Mouse (Mus musculus) ovary, postnatal 36 days (tissue): Measurements from ENCODE around the gene Rflna.

ENCODE experiments used
- DNase-seq: peaks from one replicate; pipeline ENCODE4 v3.0.0; 2022; ENCODE audit warnings: low spot score, mixed read lengths

Rflna gene

DNA sequence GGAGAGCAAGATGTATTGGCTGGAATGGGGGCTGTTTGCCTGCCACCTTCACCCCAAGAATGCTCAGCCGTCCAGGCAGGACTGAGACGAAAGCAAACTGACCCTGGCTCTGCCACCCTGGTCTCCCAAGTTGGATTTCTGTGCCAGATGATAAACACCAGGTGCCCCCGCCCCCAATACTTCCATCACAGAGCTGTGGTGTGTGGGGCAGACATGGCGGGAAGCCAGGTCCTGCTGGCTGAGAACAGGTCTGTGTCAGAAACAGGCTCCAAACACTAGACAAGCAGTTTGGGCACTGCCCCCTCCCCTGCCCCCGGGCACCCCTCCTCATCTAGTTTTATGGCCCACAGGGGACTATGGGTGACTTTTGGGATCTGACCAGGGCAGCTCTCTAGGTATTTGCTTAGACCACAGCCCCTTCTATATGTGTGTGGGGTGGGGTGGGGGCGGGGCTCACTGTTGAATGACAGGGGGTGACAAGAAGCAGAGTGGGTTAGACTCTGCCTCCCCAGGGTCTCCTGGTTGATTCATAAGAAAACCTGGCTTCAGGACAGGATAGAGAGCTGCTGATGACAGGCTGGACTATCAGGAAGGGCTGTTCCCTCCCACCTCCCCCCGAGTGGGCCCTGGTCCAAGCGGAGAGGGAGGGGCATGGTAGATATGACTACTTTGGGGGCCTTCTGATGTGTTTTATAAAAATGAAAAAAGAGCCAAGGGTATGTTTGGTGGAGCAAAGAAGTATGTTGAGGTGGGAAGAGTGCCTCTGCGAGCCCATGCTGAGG, 3.0 kb downstream of the Rflna start:
- DNase-seq = peak; percentile 41

DNA sequence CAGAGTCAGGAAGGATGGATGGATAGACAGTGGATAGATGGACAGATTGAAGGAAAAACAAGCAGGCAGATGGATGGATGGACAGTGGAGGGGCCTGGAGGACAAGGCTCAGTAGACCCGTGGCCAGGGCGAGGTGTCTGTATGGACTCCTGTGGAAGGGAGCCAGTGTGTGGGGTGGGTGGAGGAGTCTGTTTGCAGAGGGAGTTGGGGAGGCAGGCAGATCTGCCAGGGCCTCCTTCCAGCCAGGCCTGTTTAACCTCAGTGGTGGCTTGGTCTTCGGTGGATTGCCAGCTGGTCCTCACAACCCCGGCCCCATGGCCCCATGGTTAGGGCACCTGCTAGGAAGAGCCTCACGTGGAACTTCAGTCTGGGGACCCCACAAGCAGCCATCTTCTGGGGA, 3.9 kb downstream of the Rflna start:
- DNase-seq = no peak

DNA sequence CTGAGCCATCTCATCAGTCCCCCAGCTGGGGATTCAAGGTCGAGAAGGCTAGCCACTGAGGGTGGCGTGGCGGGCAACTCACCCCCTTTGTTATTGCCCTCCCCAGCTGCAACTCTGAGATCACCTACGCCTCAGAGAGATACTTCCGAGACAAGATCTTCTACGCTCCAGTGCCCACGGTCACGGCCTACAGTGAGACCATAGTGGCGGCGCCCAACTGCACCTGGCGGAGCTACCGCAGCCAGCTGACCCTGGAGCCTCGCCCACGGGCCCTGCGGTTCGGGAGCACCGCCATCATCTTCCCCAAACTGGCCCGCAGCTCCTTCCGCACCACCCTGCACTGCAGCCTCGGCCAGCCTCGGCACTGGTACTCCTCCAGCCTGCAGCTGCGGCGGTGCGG, 8.1 kb downstream of the Rflna start:
- DNase-seq = no peak

DNA sequence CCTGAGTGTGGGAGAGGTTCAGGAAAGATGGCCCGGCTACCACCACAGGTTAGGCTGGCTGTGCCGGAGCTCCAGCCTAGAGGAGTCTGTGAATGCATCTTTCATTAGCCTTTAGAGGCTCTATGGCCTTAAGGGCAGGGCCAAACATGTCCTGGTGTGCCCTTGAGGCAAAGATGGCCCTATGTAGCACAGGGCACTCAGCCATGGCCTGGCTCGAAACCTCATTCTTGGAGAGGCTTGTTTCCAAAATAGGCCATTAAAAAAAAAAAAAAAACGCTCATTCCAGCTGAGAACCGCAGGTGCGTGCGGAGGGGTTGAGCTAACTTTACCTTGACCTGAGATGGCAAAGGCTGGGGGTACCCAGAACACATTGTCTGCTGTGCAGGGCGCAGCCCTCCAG, 8.6 kb downstream of the Rflna start:
- no peak for DNase-seq

DNA sequence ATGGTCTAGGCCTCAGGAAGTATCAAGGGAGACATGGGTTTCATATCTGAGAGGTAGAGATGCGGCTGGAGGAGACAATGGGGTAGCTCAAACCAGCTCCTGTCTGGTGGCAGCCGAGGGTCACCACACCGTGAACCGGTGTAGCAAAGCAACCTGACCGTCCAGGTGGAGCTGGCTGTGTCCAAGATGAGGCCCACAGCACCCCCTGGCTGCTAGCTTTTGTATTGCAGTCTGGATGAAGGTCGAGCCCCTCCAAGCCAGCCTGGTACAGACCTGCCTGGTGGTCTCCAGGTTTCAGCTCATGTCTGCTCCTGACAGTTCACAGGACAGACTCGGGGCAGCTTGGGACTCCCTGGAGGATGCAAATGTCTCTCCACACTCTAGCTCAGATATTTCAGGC, 11.5 kb downstream of the Rflna start:
- DNase-seq = peak; percentile 51

DNA sequence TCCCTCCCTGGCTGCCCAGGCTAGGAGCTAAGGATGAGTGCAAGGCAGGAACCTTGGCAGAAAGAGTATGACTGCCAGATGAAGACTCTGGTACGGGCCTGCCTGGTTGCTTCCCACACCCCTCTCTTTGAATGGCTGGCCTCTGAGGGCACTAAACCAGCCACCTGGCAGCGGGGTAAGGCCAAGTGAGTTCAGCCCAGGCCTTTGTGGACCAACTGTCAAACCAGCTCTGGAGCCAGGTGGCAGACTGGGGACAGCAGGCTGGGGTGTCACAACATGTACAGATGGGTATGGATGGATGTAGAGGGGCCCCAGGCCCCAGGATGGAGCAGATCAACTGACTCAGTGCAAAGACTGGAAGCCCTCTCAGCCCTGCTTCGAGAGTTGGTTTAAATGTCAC, 12.0 kb downstream of the Rflna start:
- no peak for DNase-seq

DNA sequence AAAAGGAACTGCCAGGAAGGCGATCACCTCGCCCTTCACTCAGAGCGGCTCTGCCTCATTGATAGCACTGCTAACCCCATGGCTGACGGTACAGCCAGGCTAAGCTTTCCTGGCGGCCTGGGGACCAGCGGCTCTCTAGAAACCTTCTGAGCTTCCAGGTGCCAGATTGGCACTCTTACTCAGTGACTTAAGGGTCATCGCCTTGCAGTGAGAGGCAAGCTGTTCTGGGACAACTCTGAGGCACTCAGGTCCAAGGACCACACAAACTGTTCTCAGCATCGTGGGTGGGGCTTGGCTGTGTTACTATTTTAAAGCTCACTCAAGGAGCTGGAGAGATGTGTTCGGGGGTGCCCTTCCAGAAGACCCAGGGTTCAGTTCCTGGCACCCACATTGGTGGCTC, 12.6 kb downstream of the Rflna start:
- DNase-seq = no peak

DNA sequence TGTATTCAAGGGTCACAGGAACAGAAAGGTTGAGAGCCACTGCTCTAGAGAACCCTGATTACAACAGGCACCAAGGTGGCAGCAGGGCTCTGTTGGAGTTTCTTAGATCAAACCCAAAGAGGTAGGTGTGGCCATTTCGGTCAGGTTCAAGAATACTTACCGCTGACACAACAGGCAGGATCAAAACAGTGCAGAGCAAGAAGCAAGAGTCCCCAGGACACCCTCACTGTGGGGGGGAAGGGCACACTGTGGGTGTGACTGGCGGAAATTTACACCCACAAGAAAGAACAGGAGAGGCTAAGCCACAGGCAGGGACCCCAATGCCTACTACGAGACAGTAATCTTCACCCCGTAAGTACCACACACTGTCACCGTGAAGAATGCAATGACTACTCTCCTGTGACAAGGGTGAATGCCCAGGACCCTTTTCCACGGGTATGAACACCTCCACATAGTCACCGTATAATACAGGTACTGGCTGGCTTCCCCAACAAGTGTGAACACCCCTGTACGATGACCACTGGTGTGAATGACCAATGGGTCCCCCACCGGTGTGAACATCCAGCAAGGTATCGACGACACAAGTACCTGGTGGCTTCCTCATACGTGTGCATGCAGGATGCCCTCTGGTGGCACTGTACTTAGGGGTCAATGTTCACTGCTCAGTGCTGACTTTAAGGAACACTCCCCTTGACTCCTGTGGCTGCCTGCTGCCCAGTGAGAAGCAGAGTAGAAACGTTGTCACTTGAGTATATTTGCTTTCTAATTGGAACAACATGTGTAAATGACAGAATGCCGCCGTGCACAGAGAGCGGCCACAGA, 13.6 kb downstream of the Rflna start:
- no peak for DNase-seq

DNA sequence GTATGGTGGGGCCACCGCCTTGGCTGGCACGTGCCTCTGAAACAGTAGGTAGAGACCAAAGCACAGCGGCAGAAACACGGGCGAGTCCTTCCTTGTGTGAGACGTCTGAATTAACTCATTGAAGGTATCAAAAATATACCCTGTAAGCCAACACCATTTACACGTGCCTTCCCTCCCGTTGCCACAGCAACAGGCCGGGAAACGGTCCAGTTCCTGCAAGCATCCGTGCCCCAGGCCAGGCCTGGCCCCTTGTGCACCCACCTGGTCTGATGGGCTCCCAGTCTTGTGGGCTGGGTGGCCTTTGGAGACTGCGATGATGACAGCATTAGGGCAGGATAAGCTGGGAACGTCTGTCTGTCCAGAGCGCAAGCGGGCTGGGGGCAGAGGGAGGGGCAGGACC, 14.3 kb downstream of the Rflna start:
- no peak for DNase-seq

DNA sequence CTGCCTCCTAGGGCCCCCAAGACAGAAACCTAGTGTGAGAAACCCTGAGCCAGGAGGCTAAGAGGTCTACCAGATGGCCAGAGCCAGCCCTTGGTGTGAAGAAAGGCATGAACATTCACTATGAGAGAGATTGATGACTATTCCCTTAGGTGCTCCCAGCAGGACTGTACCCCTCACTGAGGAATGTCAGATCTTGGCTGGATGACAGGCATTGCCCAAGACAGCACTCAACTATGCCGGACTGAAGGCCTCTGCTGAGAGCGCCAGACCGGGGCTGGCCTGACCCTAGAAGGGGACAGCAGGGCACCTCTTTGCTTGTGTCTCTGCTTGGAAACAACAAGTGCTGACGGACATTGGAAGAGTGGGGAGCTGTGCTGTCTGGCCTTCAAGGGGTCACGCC, 16.1 kb downstream of the Rflna start:
- no peak for DNase-seq

DNA sequence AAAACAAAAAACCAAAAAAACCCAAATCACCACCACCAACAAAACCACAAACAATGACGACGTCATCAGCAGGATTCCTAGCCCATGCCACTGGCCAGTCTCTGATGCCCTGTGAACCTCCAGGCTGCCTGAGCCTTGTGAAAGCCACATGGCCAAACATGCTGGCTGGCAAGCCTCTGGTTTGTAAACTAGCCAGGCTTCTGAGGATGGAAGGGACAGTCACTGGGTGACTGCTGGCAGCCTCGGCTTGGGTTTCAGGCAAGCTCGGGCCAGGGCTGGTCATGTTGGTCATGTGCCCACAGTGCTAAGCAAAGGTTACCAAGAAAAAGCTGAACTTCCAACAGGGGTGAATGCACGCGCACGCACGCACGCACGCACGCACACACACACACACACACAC, 18.3 kb downstream of the Rflna start:
- DNase-seq = no peak

DNA sequence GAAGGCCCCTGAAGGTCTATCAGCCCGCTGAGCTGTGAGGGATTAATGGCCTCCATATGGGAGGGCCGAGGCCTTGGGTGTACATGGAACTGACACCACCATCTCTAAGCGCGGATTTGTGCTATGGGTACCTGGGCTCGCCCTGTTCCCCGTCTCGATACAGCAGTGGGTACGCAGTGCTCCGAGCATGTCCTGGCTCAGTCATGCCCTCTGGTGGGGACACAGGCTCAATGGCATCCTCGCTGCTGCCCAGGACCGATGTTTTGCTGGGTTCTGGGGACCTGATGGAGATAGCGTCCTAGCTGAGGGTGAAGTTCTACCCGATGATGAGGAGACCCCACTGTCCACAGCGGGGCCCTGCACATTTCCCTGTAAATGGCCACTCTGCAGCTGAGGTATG, 21.0 kb downstream of the Rflna start:
- no peak for DNase-seq

DNA sequence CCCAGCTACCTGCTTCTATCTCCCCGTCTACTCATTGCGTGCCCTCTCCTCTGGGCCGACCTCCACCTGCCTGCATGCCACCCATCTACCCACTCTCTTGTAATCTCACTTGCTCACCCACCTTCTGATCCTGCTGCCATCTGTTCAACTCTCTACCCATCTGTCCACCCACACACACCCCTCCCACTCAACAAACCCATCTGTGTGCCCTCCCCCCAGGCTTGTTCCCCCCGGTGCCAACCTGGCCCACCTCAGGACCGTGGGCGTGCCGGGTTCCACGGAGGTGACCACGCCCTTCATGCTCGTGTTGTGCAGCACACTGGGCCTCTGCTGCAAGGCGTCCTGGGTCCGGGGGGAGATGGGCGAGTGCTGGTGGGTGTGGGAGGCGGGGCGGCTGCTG, 25.4 kb downstream of the Rflna start:
- no peak for DNase-seq

DNA sequence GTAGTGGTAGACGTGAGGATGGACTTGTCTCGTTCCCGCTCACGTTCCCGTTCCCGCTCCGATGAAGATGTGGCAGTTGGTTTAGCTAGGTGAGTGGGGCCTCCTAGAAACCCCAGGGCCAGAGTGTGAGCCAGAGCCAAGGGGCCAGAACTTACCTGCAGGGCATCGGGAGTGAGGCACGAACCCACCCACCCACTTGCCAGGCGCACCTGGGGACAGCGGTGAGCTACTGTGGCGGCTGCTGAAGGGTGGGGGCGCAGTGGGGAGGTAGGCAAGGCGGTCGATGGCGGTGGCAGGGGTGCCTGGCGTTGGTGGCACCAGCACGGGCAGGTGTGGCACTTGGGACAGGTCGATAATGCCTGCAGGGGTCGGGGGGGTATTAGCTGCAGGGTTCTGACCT, 25.9 kb downstream of the Rflna start:
- DNase-seq = no peak

DNA sequence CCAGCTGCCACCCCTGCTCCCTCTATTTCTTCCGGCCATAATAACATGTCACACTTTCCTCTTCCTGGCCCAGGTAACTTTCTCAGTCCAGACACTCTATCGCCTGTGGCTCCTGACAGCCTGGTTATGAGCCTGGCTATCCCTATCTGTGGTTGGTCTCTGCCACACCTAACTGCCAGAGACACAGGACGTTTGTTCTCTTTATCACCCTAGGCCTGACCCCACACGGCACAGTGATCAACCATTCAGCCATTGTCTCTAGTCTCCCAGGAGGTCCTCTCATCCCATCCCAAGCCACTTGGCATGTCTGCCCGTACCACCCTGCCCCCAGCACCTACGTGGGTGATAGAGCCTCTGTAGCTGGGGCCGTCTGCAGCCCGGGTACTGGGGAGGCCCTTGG, 33.5 kb downstream of the Rflna start:
- no peak for DNase-seq

DNA sequence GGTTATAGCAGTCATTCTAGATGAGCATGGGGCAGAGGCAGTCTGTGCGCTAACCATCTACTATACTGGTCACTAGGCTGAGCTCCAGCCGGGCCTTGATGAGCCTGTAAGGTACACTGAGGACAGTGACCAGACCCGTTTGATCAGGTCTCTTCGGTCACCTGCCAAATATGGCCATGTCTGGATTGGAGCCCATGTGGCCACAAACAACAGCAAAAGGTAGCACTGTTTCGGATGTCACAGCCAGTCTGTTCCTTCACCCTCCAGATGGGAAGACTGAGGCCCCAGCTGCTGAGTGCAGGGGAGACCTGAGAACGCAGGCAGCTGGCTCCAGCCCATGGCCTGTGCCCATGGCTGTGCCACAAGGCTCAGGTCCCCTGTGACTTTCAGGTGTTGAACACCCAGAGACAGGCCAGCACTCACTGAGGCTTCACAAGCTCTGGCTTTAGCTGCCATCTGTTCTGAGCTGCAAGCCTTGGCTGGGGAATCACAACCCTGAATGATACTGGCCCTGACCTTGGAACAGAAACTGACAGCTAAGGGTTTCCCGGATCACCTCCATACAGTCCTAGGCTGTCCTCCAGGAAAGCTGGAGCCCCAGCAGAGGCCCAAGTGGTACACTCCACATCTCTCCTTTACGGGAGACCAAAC, 36.5 kb downstream of the Rflna start:
- DNase-seq = no peak

DNA sequence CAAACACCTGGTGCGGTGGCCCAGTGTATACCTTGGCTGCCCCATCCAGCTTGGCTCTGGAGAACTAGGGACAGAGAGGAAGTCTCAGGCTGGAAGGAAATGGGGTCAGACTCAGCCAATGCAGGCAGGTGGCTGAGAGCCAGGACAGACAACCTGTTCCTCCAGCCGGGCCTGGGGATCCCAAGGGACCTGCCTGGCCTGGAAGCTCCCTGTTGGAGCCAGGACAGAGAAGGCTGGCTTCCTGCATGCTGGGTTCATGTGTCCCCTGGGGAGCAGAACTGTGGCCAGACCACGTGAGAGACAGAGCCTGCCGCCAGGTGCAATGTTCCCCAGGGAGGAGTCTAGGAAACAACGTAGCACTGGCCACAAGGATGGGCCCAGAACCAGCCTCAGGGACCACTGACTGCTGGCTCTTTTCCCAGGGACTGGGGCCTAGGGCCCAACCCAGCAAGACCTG, 37.1 kb downstream of the Rflna start:
- DNase-seq = peak; percentile 80

DNA sequence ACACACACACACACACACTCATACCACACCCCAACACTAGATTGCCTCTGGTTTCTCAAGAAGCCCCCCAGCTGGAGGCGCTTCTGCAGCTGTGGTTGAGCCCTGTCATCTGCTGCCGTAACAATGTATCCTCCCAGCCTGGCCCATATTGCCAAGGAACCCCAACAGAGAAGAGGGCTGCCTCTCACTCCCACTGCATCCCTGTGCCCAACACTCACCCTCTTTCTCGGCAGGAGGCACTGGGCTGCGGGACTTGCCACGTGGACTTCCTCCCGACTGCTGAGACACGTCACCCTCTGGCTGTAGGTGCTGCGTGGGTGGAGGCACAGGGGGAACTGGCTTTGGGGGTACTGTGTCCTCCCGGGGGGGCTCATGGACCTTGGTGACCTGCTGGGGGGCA, 38.6 kb downstream of the Rflna start:
- no peak for DNase-seq

DNA sequence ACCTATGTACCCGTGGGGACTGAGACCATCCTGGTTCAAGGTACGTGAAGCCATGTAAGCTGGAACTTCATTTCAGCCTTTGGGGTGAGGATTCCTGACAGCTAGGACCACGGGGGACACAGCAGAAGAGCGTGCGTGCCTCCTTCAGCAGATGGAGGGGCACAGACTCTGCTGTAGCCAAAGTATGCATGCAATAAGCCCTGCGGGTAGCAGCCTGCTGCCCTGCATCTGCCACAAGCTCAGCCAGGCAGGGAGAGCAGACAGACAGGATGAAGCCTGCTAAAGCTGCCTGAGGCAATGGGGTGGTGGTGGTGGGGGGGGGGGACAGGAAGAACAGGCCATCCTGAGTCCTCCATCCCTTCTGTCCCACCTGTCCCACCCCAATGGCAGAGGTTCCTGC, 40.4 kb downstream of the Rflna start:
- no peak for DNase-seq

DNA sequence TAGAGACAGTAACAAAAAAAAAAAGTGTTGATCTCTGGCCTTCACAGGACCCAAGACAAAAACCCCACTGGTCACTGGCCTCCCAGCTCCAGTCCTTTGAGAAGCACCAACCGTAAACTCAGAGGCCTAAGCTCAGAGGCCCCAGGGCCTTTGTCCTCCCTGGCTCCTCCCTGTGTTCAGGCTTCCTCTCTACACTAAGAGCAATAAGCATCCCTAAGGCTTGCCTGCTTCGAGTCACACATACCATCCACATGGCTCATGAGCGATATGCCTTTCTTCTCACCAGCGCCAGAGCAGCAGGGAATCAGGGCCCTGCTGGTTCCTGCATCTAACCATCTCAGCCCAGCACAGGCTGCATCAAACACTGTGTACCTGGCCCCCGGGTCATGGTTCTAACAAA, 42.2 kb downstream of the Rflna start:
- DNase-seq = no peak

DNA sequence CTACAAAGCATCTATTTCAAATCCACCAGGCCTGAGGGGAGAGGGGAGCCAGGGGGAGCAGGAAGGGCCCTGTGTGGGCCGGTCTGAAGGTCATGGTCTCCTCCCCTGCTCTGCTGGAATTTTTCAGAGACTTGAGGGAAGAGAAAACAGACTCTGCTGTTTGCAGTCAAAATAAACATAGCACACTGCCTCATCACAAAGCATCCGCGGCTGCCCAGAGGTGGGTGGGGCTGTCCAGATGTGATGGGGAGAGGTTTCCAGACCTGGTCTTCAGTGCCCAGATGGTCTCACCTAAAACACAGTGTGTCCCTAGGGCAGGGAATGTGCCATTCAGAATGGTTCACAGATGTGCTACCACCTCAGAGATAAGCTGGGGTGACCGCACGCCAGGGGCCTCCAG, 43.4 kb downstream of the Rflna start:
- DNase-seq = no peak

DNA sequence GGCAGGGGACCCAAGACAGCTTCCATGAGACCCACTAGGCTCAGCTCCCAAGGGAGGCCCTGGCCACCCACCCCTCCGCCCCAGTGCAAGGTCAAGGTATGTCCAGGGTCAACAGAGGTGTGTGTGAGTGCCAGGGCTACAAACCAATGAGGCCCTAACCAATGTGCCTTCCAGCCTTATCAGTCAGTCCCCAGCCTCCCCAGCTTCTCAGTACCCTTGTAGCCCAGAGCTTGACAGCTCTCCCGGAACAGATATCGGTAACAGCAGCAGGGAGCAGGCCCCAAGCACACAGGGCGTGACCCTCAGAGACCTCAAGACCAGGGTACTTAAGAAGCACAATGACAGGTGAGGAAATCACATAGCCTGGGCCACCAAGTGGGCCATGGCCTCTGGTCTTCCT, 46.5 kb downstream of the Rflna start:
- DNase-seq = no peak

DNA sequence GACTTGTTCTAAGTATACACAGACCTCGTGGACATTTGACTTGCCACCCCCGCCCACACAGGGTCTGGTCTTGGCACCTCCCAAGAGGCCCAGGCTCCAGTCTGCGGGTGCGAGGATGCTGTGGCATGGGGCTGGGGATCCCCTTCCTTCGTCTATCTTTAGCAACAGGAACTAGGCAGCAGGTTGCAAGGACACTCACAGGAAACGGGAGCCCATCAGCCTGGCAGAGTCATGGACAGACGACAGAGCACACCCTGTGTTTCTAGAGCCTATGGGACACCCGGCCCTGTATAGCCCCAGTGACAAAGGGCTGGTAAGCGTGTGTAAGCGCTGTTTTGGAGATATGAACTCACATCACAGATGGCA, 49.2 kb downstream of the Rflna start:
- DNase-seq = no peak
